Mouse (Mus musculus): ENCODE data around the gene Cavin3. TPM values are rescaled to one million over a fixed set of nuclear protein-coding genes. Genes with fewer than 3 reads are reported as not detected.

Cavin3 gene
- polyA plus RNA-seq, 1 experiment from 2014 or later: 4.5 TPM

GRCm38 (mm10) chr7:105519336-105519735, 37.2 kb upstream of the Cavin3 start:
- no peaks in the 10 kb centered on the region for H3K9me3 ChIP-seq (ENCODE audit: low read length)
- no peaks in the 10 kb centered on the region for H3K4me1 ChIP-seq (ENCODE audit: insufficient read depth)
- ATAC-seq: no peak
- TF ChIP-seq CTCF (IDR thresholded peaks at IDR 0.05; ENCODE audit: low read depth) (no peak), EP300 (IDR thresholded peaks at IDR 0.05; ENCODE audit: low read depth) (no peak)
- 59% methylated on average over 11 of the region's 11 CpGs for whole genome bisulfite sequencing (ENCODE audit: insufficient replicate concordance)
- no peak overlapping the region for H3K27ac ChIP-seq (ENCODE audit: low read depth)
- no peak overlapping the region for H3K4me2 ChIP-seq (ENCODE audit: low read depth, low read length)
- DNase-seq: no peak
- no peaks in the 10 kb centered on the region for H3K27me3 ChIP-seq (ENCODE audit: insufficient read depth, low read length)
- no peak overlapping the region for H3K4me3 ChIP-seq (ENCODE audit: low read depth, low read length)
- H3K9ac ChIP-seq (replicated peaks): no peak overlapping the region
- H3K36me3 ChIP-seq (replicated peaks; ENCODE audit: insufficient read depth, low read length): no peaks in the 10 kb centered on the region

GRCm38 (mm10) chr7:105516669-105517360, 34.7 kb upstream of the Cavin3 start:
- DNase-seq: no peak
- WGBS (ENCODE audit: insufficient replicate concordance): 57% methylated on average over 9 of the region's 9 CpGs
- no peak overlapping the region for H3K27ac ChIP-seq (ENCODE audit: low read depth)

GRCm38 (mm10) chr7:105515178-105515577, 33.1 kb upstream of the Cavin3 start:
- WGBS (ENCODE audit: insufficient replicate concordance): 4% methylated on average over 5 of the region's 5 CpGs
- DNase-seq: peak; percentile 69
- TF ChIP-seq EP300 (IDR thresholded peaks at IDR 0.05; ENCODE audit: low read depth): no peak
- peak; percentile 90 for TF ChIP-seq CTCF (IDR thresholded peaks at IDR 0.05; ENCODE audit: low read depth)
- no peak overlapping the region for H3K4me3 ChIP-seq (ENCODE audit: low read depth, low read length)
- H3K36me3 ChIP-seq (replicated peaks; ENCODE audit: insufficient read depth, low read length): no peaks in the 10 kb centered on the region
- no peaks in the 10 kb centered on the region for H3K27me3 ChIP-seq (ENCODE audit: insufficient read depth, low read length)
- no peak overlapping the region for H3K4me2 ChIP-seq (ENCODE audit: low read depth, low read length)
- no peak overlapping the region for H3K9ac ChIP-seq (replicated peaks)
- no peaks in the 10 kb centered on the region for H3K4me1 ChIP-seq (ENCODE audit: insufficient read depth)
- H3K27ac ChIP-seq (ENCODE audit: low read depth): no peak overlapping the region
- no peaks in the 10 kb centered on the region for H3K9me3 ChIP-seq (ENCODE audit: low read length)
- ATAC-seq: peak; percentile 45; the same call in 1 of the 2 replicates

More at GRCm38 (mm10) chr7:105516669-105517360, 34.7 kb upstream of the Cavin3 start:
- no peaks in the 10 kb centered on the region for H3K36me3 ChIP-seq (replicated peaks; ENCODE audit: insufficient read depth, low read length)
- ATAC-seq: no peak
- no peak overlapping the region for H3K4me2 ChIP-seq (ENCODE audit: low read depth, low read length)
- no peak for TF ChIP-seq CTCF (IDR thresholded peaks at IDR 0.05; ENCODE audit: low read depth)
- TF ChIP-seq EP300 (IDR thresholded peaks at IDR 0.05; ENCODE audit: low read depth): no peak
- H3K9me3 ChIP-seq (ENCODE audit: low read length): no peaks in the 10 kb centered on the region
- H3K27me3 ChIP-seq (ENCODE audit: insufficient read depth, low read length): no peaks in the 10 kb centered on the region
- H3K9ac ChIP-seq (replicated peaks): no peak overlapping the region
- H3K4me1 ChIP-seq (ENCODE audit: insufficient read depth): no peaks in the 10 kb centered on the region
- no peak overlapping the region for H3K4me3 ChIP-seq (ENCODE audit: low read depth, low read length)

- Histone ChIP-seq H3K4me1 (ENCODE audit: insufficient read depth) (no peaks in the 10 kb centered on the region), H3K36me3 (replicated peaks; ENCODE audit: insufficient read depth, low read length) (no peaks in the 10 kb centered on the region), H3K27me3 (ENCODE audit: insufficient read depth, low read length) (no peaks in the 10 kb centered on the region), H3K9me3 (ENCODE audit: low read length) (no peaks in the 10 kb centered on the region), H3K9ac (replicated peaks) (no peak overlapping the region), H3K27ac (ENCODE audit: low read depth) (no peak overlapping the region), H3K4me2 (ENCODE audit: low read depth, low read length) (no peak overlapping the region), H3K4me3 (ENCODE audit: low read depth, low read length) (no peak overlapping the region)
- TF ChIP-seq CTCF (IDR thresholded peaks at IDR 0.05; ENCODE audit: low read depth) (no peak), EP300 (IDR thresholded peaks at IDR 0.05; ENCODE audit: low read depth) (no peak)
- DNase-seq (no peak), ATAC-seq (no peak)
- 60% methylated on average over 5 of the region's 5 CpGs for WGBS (ENCODE audit: insufficient replicate concordance)
Observed at GRCm38 (mm10) chr7:105514561-105514960, 32.5 kb upstream of the Cavin3 start.

- Histone ChIP-seq H3K36me3 (replicated peaks; ENCODE audit: insufficient read depth, low read length) (no peaks in the 10 kb centered on the region), H3K27me3 (ENCODE audit: insufficient read depth, low read length) (no peaks in the 10 kb centered on the region), H3K9me3 (ENCODE audit: low read length) (no peaks in the 10 kb centered on the region), H3K4me1 (ENCODE audit: insufficient read depth) (no peaks in the 10 kb centered on the region), H3K4me2 (ENCODE audit: low read depth, low read length) (no peak overlapping the region), H3K4me3 (ENCODE audit: low read depth, low read length) (no peak overlapping the region), H3K9ac (replicated peaks) (no peak overlapping the region), H3K27ac (ENCODE audit: low read depth) (no peak overlapping the region)
- ATAC-seq: no peak
- TF ChIP-seq EP300 (IDR thresholded peaks at IDR 0.05; ENCODE audit: low read depth): no peak
- TF ChIP-seq CTCF (IDR thresholded peaks at IDR 0.05; ENCODE audit: low read depth): no peak
- no peak for DNase-seq
- WGBS (ENCODE audit: insufficient replicate concordance): 66% methylated on average over 5 of the region's 5 CpGs
Observed at GRCm38 (mm10) chr7:105513845-105514291, 31.8 kb upstream of the Cavin3 start.

- no peak for ATAC-seq
Observed at GRCm38 (mm10) chr7:105510143-105510542, 28.0 kb upstream of the Cavin3 start.

More at GRCm38 (mm10) chr7:105510143-105510542, 28.0 kb upstream of the Cavin3 start:
- DNase-seq: no peak
- Histone ChIP-seq H3K4me1 (ENCODE audit: insufficient read depth) (no peaks in the 10 kb centered on the region), H3K9ac (replicated peaks) (no peak overlapping the region), H3K27ac (ENCODE audit: low read depth) (no peak overlapping the region), H3K9me3 (ENCODE audit: low read length) (no peaks in the 10 kb centered on the region), H3K27me3 (ENCODE audit: insufficient read depth, low read length) (no peaks in the 10 kb centered on the region), H3K4me3 (ENCODE audit: low read depth, low read length) (no peak overlapping the region), H3K36me3 (replicated peaks; ENCODE audit: insufficient read depth, low read length) (no peaks in the 10 kb centered on the region), H3K4me2 (ENCODE audit: low read depth, low read length) (no peak overlapping the region)
- TF ChIP-seq CTCF (IDR thresholded peaks at IDR 0.05; ENCODE audit: low read depth): no peak
- TF ChIP-seq EP300 (IDR thresholded peaks at IDR 0.05; ENCODE audit: low read depth): no peak
- WGBS (ENCODE audit: insufficient replicate concordance): 70% methylated on average over 5 of the region's 5 CpGs
